Mouse (Mus musculus) liver, adult 2 months (tissue): ENCODE data around the gene Neurog2.

Experiments used
- CTCF ChIP-seq: fragments of 200-500 bp; IDR thresholded peaks from 2 replicates; pipeline ENCODE4 v1.5.1; 2011; ENCODE audit warnings: low read depth, low read length, control low read depth
- POLR2A ChIP-seq: fragments of 200-500 bp; IDR thresholded peaks from 2 replicates; pipeline ENCODE4 v1.6.1; 2011; ENCODE audit warnings: low read length, control low read depth; ENCODE audit not compliant: insufficient read depth; ENCODE audit errors: extremely low read depth

DNA sequence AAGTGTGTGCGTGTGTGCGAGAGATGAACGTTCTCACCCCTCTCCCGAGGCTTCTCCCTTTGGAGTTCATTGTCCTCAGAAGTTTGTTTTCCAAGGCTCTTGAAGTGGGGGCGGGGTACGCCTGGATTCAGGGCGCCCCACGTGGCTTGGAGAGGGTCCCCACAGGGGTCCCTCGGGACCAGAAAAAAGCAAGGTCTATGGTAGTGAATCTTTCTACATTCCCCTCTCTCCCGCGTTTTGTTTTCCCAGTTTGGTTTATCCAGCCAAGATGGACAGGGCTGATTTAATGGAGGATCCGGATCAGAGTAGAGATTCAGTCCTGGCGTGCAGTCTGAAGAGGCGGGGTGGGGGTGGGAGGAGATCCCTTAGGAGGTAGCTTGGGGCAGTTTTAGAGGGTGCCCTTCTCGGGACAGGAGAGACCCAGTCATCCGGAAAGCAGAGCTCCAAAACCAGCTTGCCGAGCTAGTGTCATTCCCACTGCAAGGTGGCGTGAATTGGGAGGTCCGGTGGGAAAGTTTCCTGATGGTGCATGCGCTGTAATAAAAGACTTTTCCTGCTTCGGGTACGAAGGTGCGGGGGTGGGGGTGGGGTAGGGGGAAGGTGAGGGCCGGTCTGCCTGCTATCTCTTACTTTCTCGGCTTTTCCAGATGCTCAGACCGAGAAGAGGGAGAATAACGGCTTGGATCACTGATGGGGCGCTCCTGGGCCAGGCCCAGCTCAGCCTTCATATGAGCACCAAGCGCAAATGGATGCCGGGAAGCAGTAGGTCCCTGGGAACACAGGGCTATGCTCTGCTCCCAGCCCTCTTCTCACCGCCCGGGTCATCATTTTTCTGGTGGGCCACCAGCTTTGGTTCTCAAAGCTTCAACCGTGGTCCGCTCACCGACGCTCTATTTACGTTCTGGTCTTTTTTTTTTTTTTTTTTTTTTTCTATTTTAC lies 8.1 kb downstream of the Neurog2 start:
- TF ChIP-seq POLR2A = no peak
- TF ChIP-seq CTCF = no peak
